Mouse (Mus musculus): ENCODE data around the gene Tbx6. TPM values are rescaled to one million over a fixed set of nuclear protein-coding genes. Genes with fewer than 3 reads are reported as not detected.

Tbx6 gene
- total and polyA plus RNA-seq, 3 experiments = 0.12 to 0.15 TPM; not detected in 1

DNA sequence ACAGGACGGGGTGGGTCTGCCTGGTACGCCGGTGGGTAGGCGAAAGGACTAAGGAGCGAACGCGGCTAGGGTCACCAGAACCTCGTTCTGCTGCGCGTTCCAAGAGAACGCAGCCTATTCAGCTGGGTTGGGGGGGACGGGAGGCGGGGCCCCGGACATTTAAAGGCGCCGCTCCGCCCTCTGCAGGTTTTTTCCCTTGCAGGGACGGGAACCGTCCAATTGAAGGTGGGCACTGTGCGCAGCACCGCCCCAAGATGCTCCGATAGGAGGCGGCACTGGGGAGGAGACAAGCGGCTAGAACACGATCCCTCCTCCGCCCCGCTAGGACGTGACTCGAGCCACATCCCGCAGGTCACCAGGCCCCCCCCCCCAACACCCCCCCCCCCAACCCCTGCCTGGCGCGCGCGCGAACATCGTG is 17.8 kb downstream of the Tbx6 start:
- Histone ChIP-seq H3K27me3 (ENCODE audit: control insufficient read depth in 1 of 2, insufficient read depth in 2 of 2, low read length in 2 of 2) (no peaks in the 10 kb centered on the region), H3K79me2 (ENCODE audit: control insufficient read depth, insufficient read depth, low read length, poor library complexity) (peaks cover 35% of the 10 kb centered on the region), H3K4me1 (ENCODE audit: control insufficient read depth in 1 of 2, insufficient read depth in 2 of 2, low read length in 2 of 2) (peaks cover 20 to 45% of the 10 kb centered on the region in 2 experiments), H3K9ac (ENCODE audit: control insufficient read depth, low read depth, low read length, poor library complexity, severe bottlenecking) (peak overlapping the region; percentile 96), H3K9me3 (replicated peaks; ENCODE audit: insufficient read depth, low read length) (no peaks in the 10 kb centered on the region), H3K27ac (ENCODE audit: control insufficient read depth, low read depth, low read length) (peak overlapping the region; percentile 94), H3K36me3 (ENCODE audit: control insufficient read depth in 1 of 2, insufficient read depth in 2 of 2, low read length in 2 of 2) (peaks cover 13 to 50% of the 10 kb centered on the region in 2 experiments), H3K4me3 (ENCODE audit: control insufficient read depth in 1 of 2, insufficient read depth in 1 of 2, low read depth in 2 of 2, low read length in 2 of 2) (peak overlapping the region; percentile 87 to 95)
- peak; percentile 99 for DNase-seq (ENCODE audit: low read depth, low spot score)
- TF ChIP-seq POLR2AphosphoS5 (IDR thresholded peaks at IDR 0.05; ENCODE audit: borderline replicate concordance, low read depth, low read length) (no peak), CTCF (IDR thresholded peaks at IDR 0.05 in 2 of 3, conservative IDR thresholded peaks at IDR 0.05 in 1 of 3; ENCODE audit: control insufficient read depth in 1 of 3, insufficient read depth in 1 of 3, low read depth in 2 of 3, low read length in 3 of 3, poor library complexity in 1 of 3, severe bottlenecking in 1 of 3) (no peak), UBTF (IDR thresholded peaks at IDR 0.05; ENCODE audit: borderline replicate concordance, insufficient read depth, low read depth, low read length) (0 out of 2 replicates have a peak, but pooled peaks have one; percentile 71), ZNF384 (IDR thresholded peaks at IDR 0.05; ENCODE audit: low read depth, low read length) (peak; percentile 83), MYB (IDR thresholded peaks at IDR 0.05; ENCODE audit: low read depth, low read length) (no peak), MXI1 (IDR thresholded peaks at IDR 0.05; ENCODE audit: low read depth, low read length) (peak; percentile 12), MYC (IDR thresholded peaks at IDR 0.05; ENCODE audit: low read depth, low read length) (no peak), ZKSCAN1 (IDR thresholded peaks at IDR 0.05; ENCODE audit: low read depth, low read length) (no peak), HCFC1 (IDR thresholded peaks at IDR 0.05; ENCODE audit: low read depth, low read length) (peak; percentile 59), USF2 (IDR thresholded peaks at IDR 0.05; ENCODE audit: borderline replicate concordance in 1 of 2, insufficient read depth in 1 of 2, low read depth in 1 of 2, low read length in 2 of 2) (no peak), SIN3A (IDR thresholded peaks at IDR 0.05; ENCODE audit: low read length) (peak; percentile 80; the same call in 1 of the 2 replicates), ETS1 (IDR thresholded peaks at IDR 0.05; ENCODE audit: low read depth, low read length) (no peak), KAT2A (conservative IDR thresholded peaks at IDR 0.05; ENCODE audit: low read depth, low read length) (peak; percentile 13; the same call in 1 of the 2 replicates), JUND (IDR thresholded peaks at IDR 0.05; ENCODE audit: low read depth, low read length) (no peak), ZMIZ1 (IDR thresholded peaks at IDR 0.05; ENCODE audit: low read depth, low read length) (peak; percentile 98), MEF2A (IDR thresholded peaks at IDR 0.05; ENCODE audit: extremely low read depth, insufficient replicate concordance, low read depth, low read length, poor library complexity, severe bottlenecking) (no peak), GABPA (IDR thresholded peaks at IDR 0.05; ENCODE audit: low read depth, low read length) (no peak), RAD21 (IDR thresholded peaks at IDR 0.05; ENCODE audit: low read depth, low read length) (no peak), MAZ (IDR thresholded peaks at IDR 0.05; ENCODE audit: low read depth, low read length) (peak; percentile 90), TBP (IDR thresholded peaks at IDR 0.05; ENCODE audit: low read depth, low read length) (peak; percentile 96), BHLHE40 (IDR thresholded peaks at IDR 0.05; ENCODE audit: borderline replicate concordance, low read depth, low read length) (no peak), TAL1 (IDR thresholded peaks at IDR 0.05; ENCODE audit: low read length) (no peak), E2F4 (IDR thresholded peaks at IDR 0.05; ENCODE audit: borderline replicate concordance, low read depth, low read length) (no peak), POLR2A (IDR thresholded peaks at IDR 0.05; ENCODE audit: control insufficient read depth in 1 of 2, insufficient read depth in 1 of 2, low read depth in 1 of 2, low read length in 2 of 2, poor library complexity in 1 of 2) (peak; percentile 87 to 98), NELFE (IDR thresholded peaks at IDR 0.05; ENCODE audit: low read depth, low read length) (peak; percentile 99), RCOR1 (IDR thresholded peaks at IDR 0.05; ENCODE audit: low read depth, low read length) (no peak), USF1 (IDR thresholded peaks at IDR 0.05; ENCODE audit: low read depth, low read length) (peak; percentile 42; the same call in 1 of the 2 replicates), CHD2 (IDR thresholded peaks at IDR 0.05; ENCODE audit: low read length) (no peak), NRF1 (IDR thresholded peaks at IDR 0.05; ENCODE audit: insufficient read depth, low read depth, low read length, poor library complexity, severe bottlenecking) (peak; percentile 61), ELF1 (IDR thresholded peaks at IDR 0.05; ENCODE audit: low read depth, low read length) (0 out of 2 replicates have a peak, but pooled peaks have one; percentile 7), POLR2AphosphoS2 (IDR thresholded peaks at IDR 0.05; ENCODE audit: low read length) (peak; percentile 94; the same call in 1 of the 2 replicates), ZC3H11A (IDR thresholded peaks at IDR 0.05; ENCODE audit: low read depth, low read length) (no peak), TCF12 (IDR thresholded peaks at IDR 0.05; ENCODE audit: low read depth, low read length) (no peak; the same call in 1 of the 2 replicates), CHD1 (IDR thresholded peaks at IDR 0.05; ENCODE audit: low read depth, low read length) (no peak), EP300 (IDR thresholded peaks at IDR 0.05; ENCODE audit: low read depth in 1 of 2, low read length in 2 of 2) (no peak), MAFK (IDR thresholded peaks at IDR 0.05; ENCODE audit: borderline replicate concordance, low read depth, low read length) (no peak), MAX (IDR thresholded peaks at IDR 0.05; ENCODE audit: low read length) (peak; percentile 34)
